Mouse (Mus musculus): ENCODE measurements around the gene Tpra1.

DNA sequence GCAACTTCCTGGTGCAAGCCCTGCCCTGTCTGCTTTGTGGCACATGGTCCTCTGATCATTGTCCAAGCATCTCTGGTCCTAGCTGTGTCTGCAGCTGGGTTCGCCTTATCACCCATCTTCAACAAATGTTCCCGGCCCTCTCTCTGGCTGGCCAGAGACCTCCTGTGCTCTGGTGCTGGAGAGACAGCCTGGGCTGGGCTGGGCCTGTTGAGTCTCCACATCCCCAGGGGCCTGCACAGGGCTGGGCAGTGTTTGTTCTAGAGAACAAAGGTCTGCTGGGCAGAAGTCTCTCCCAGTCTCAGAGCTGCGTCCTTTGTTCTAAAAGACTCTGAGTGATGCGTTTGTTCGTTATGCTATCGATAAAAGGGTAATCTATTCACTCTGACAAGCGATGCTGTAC lies 28.0 kb downstream of the Tpra1 start:
- TF ChIP-seq CTCF (IDR thresholded peaks at IDR 0.05; ENCODE audit: extremely low read depth, insufficient read depth, low read length) = no peak
- no peak for TF ChIP-seq POLR2A (IDR thresholded peaks at IDR 0.05; ENCODE audit: extremely low read depth, insufficient read depth, low read length)
